Mouse (Mus musculus): ENCODE results near the gene Hgd.

Gene Hgd

GRCm38 (mm10) chr16:37579994-37580393 lies at the start of gene Hgd:
TSS of gene Hgd (plus strand) at chr16:37580153.
- DNase-seq (ENCODE audit: low spot score), result no peak

- no peak for DNase-seq (ENCODE audit: low spot score)
Observed at GRCm38 (mm10) chr16:37530170-37530569, 49.8 kb upstream of the Hgd start.

GRCm38 (mm10) chr16:37532046-37532445 lies 47.9 kb upstream of the Hgd start:
- peak; percentile 49 for DNase-seq (ENCODE audit: low spot score)

GRCm38 (mm10) chr16:37533369-37534068 lies 46.4 kb upstream of the Hgd start:
- no peak for DNase-seq (ENCODE audit: low spot score)

- no peak for DNase-seq (ENCODE audit: low spot score)
Observed at GRCm38 (mm10) chr16:37539240-37539610, 40.7 kb upstream of the Hgd start.

- peak; percentile 98 for DNase-seq (ENCODE audit: low spot score)
Observed at GRCm38 (mm10) chr16:37539611-37540580, 40.1 kb upstream of the Hgd start, which contains the start of the genes Gtf2e1 and Rabl3. TSS of gene Gtf2e1 (minus strand) at chr16:37539789. TSS of gene Rabl3 (plus strand) at chr16:37539885.

- DNase-seq (ENCODE audit: low spot score), result no peak
Observed at GRCm38 (mm10) chr16:37540776-37541175, 39.2 kb upstream of the Hgd start.

GRCm38 (mm10) chr16:37546312-37546711 lies 33.6 kb upstream of the Hgd start:
- no peak for DNase-seq (ENCODE audit: low spot score)

GRCm38 (mm10) chr16:37550266-37550665 lies 29.7 kb upstream of the Hgd start:
- no peak for DNase-seq (ENCODE audit: low spot score)

GRCm38 (mm10) chr16:37550981-37551380 lies 29.0 kb upstream of the Hgd start:
- DNase-seq (ENCODE audit: low spot score), result no peak

- DNase-seq (ENCODE audit: low spot score), result no peak
Observed at GRCm38 (mm10) chr16:37552824-37553223, 27.1 kb upstream of the Hgd start.

- no peak for DNase-seq (ENCODE audit: low spot score)
Observed at GRCm38 (mm10) chr16:37562414-37562813, 17.5 kb upstream of the Hgd start.

- no peak for DNase-seq (ENCODE audit: low spot score)
Observed at GRCm38 (mm10) chr16:37562961-37563360, 17.0 kb upstream of the Hgd start.

GRCm38 (mm10) chr16:37565117-37565516 lies 14.8 kb upstream of the Hgd start:
- no peak for DNase-seq (ENCODE audit: low spot score)

- DNase-seq (ENCODE audit: low spot score), result no peak
Observed at GRCm38 (mm10) chr16:37566107-37566506, 13.8 kb upstream of the Hgd start.

- no peak for DNase-seq (ENCODE audit: low spot score)
Observed at GRCm38 (mm10) chr16:37567113-37568050, 12.6 kb upstream of the Hgd start.

- no peak for DNase-seq (ENCODE audit: low spot score)
Observed at GRCm38 (mm10) chr16:37571554-37571953, 8.4 kb upstream of the Hgd start.

GRCm38 (mm10) chr16:37572117-37572754 lies 7.7 kb upstream of the Hgd start:
- DNase-seq (ENCODE audit: low spot score), result no peak

- DNase-seq (ENCODE audit: low spot score), result no peak
Observed at GRCm38 (mm10) chr16:37573061-37573460, 6.9 kb upstream of the Hgd start.

GRCm38 (mm10) chr16:37575325-37575724 lies 4.6 kb upstream of the Hgd start:
- DNase-seq (ENCODE audit: low spot score), result no peak

GRCm38 (mm10) chr16:37579591-37579990 lies 362 bp upstream of the Hgd start:
- no peak for DNase-seq (ENCODE audit: low spot score)
